Mouse (Mus musculus) kidney, postnatal 10 days (tissue): ENCODE results near the gene Bmi1.
A peak's percentile ranks its signal among the peaks of the same experiment; 100 is the strongest.

Experiments used
- DNase-seq: peaks from one replicate; pipeline ENCODE4 v3.0.0; 2021; ENCODE audit warnings: mixed read lengths

The Bmi1 gene

GRCm38 (mm10) chr2:18688708-18689063, 11.9 kb downstream of the Bmi1 start:
- peak; percentile 84 for DNase-seq

GRCm38 (mm10) chr2:18689064-18689921, 12.5 kb downstream of the Bmi1 start:
- DNase-seq: peak; percentile 61

- peak; percentile 58 for DNase-seq
Measured at GRCm38 (mm10) chr2:18690055-18690691, 13.4 kb downstream of the Bmi1 start.

- no peak for DNase-seq
Measured at GRCm38 (mm10) chr2:18690756-18691155, 13.9 kb downstream of the Bmi1 start.

GRCm38 (mm10) chr2:18692031-18692430, 15.2 kb downstream of the Bmi1 start:
- no peak for DNase-seq

- DNase-seq: no peak
Measured at GRCm38 (mm10) chr2:18692548-18692947, 15.7 kb downstream of the Bmi1 start.

GRCm38 (mm10) chr2:18693491-18693870, 16.7 kb downstream of the Bmi1 start:
- DNase-seq: no peak

- DNase-seq: peak; percentile 82
Measured at GRCm38 (mm10) chr2:18693871-18694610, 17.2 kb downstream of the Bmi1 start, which contains the start of gene Spag6. TSS of gene Spag6 (plus strand) at chr2:18694032.

- no peak for DNase-seq
Measured at GRCm38 (mm10) chr2:18694611-18694950, 17.8 kb downstream of the Bmi1 start.

GRCm38 (mm10) chr2:18695163-18695562, 18.3 kb downstream of the Bmi1 start:
- no peak for DNase-seq

- no peak for DNase-seq
Measured at GRCm38 (mm10) chr2:18695629-18696150, 18.9 kb downstream of the Bmi1 start.

GRCm38 (mm10) chr2:18697591-18698244, 20.9 kb downstream of the Bmi1 start:
- DNase-seq: no peak

- peak; percentile 36 for DNase-seq
Measured at GRCm38 (mm10) chr2:18698663-18699385, 22.0 kb downstream of the Bmi1 start.

- DNase-seq: no peak
Measured at GRCm38 (mm10) chr2:18699401-18699990, 22.7 kb downstream of the Bmi1 start.

- DNase-seq: no peak
Measured at GRCm38 (mm10) chr2:18710356-18710755, 33.5 kb downstream of the Bmi1 start.

- no peak for DNase-seq
Measured at GRCm38 (mm10) chr2:18713071-18713470, 36.3 kb downstream of the Bmi1 start.

GRCm38 (mm10) chr2:18714337-18714736, 37.5 kb downstream of the Bmi1 start:
- no peak for DNase-seq

- DNase-seq: no peak
Measured at GRCm38 (mm10) chr2:18718521-18718920, 41.7 kb downstream of the Bmi1 start.

GRCm38 (mm10) chr2:18722208-18722830, 45.5 kb downstream of the Bmi1 start:
- DNase-seq: no peak

GRCm38 (mm10) chr2:18724462-18724861, 47.6 kb downstream of the Bmi1 start:
- DNase-seq: no peak

GRCm38 (mm10) chr2:18725880-18726279, 49.1 kb downstream of the Bmi1 start:
- DNase-seq: no peak
